Mouse (Mus musculus) CH12.LX (cell line): ENCODE measurements around the gene Znrf3. TPM values are rescaled to one million over a fixed set of nuclear protein-coding genes. Genes with fewer than 3 reads are reported as not detected.

Experiments used
- DNase-seq: peaks from one replicate; pipeline ENCODE4 v3.0.0-alpha.2; 2013; ENCODE audit errors: extremely low read depth
- H3K27ac ChIP-seq: 2 replicates; pipeline ENCODE4 v1.5.1; 2012; ENCODE audit warnings: low read depth, mild to moderate bottlenecking, control low read depth, moderate library complexity; ENCODE audit not compliant: insufficient read depth
- H3K27me3 ChIP-seq: replicated peaks from 2 replicates; pipeline ENCODE3; 2012; ENCODE audit warnings: inconsistent platforms
- H3K36me3 ChIP-seq, 2 experiments: replicated peaks in 1 of 2; 2 replicates each; pipeline versions ENCODE3 to v1.6.1; 2012; ENCODE audit warnings: inconsistent platforms in 1 of 2, low read length in 1 of 2, mild to moderate bottlenecking in 1 of 2, mixed read lengths in 1 of 2, moderate library complexity in 1 of 2; ENCODE audit not compliant: control insufficient read depth in 1 of 2, insufficient read depth in 1 of 2
- H3K4me1 ChIP-seq, 2 experiments: 2 replicates each; pipeline ENCODE4 v1.6.1; 2012; ENCODE audit warnings: inconsistent platforms in 1 of 2, moderate library complexity in 1 of 2; ENCODE audit not compliant: insufficient read depth in 2 of 2, control insufficient read depth in 1 of 2
- H3K4me2 ChIP-seq: 2 replicates; pipeline ENCODE4 v1.6.1; 2012; ENCODE audit warnings: low read depth, mild to moderate bottlenecking, control low read depth; ENCODE audit not compliant: poor library complexity, insufficient read depth, severe bottlenecking
- H3K4me3 ChIP-seq, 3 experiments: fragments of 150-350 bp in 1 of 3; sonication (generic) in 1 of 3; replicated peaks in 1 of 3; 2 replicates each; pipeline versions ENCODE3 to v1.5.1; 2011 to 2012; ENCODE audit warnings: low read depth in 2 of 3, low read length in 2 of 3, mild to moderate bottlenecking in 2 of 3, moderate library complexity in 2 of 3, control low read depth in 1 of 3, improper control_type of control experiment in 1 of 3, inconsistent platforms in 1 of 3, mixed read lengths in 1 of 3; ENCODE audit not compliant: poor library complexity in 1 of 3
- H3K79me2 ChIP-seq: replicated peaks from 2 replicates; pipeline ENCODE4 v1.6.1; 2012; ENCODE audit warnings: mild to moderate bottlenecking, moderate library complexity; ENCODE audit not compliant: control insufficient read depth, poor library complexity, insufficient read depth, severe bottlenecking; ENCODE audit errors: extremely low read depth
- H3K9ac ChIP-seq: 2 replicates; pipeline ENCODE4 v1.6.1; 2012; ENCODE audit warnings: low read depth, mild to moderate bottlenecking, control low read depth, moderate library complexity; ENCODE audit not compliant: insufficient read depth
- H3K9me3 ChIP-seq: replicated peaks from 2 replicates; pipeline ENCODE3; 2012; ENCODE audit warnings: low read length, inconsistent platforms, mixed read lengths
- BHLHE40 ChIP-seq: IDR thresholded peaks from 2 replicates; pipeline ENCODE4 v1.6.1; 2011; ENCODE audit warnings: mild to moderate bottlenecking, low read depth, low read length, improper control_type of control experiment
- CHD1 ChIP-seq: IDR thresholded peaks from 2 replicates; pipeline ENCODE4 v1.6.1; 2012; ENCODE audit warnings: low read depth, low read length, improper control_type of control experiment, inconsistent platforms
- CTCF ChIP-seq, 2 experiments: IDR thresholded peaks in 1 of 2; conservative IDR thresholded peaks in 1 of 2; 2 replicates each; pipeline ENCODE4 v1.5.1; 2011 to 2012; ENCODE audit warnings: low read depth in 2 of 2, low read length in 2 of 2, improper control_type of control experiment in 1 of 2, inconsistent platforms in 1 of 2, mild to moderate bottlenecking in 1 of 2, moderate library complexity in 1 of 2
- ELF1 ChIP-seq: IDR thresholded peaks from 2 replicates; pipeline ENCODE4 v1.6.1; 2014; ENCODE audit warnings: low read depth, mild to moderate bottlenecking, inconsistent platforms, low read length, improper control_type of control experiment
- EP300 ChIP-seq: IDR thresholded peaks from 2 replicates; pipeline ENCODE4 v1.6.1; 2011; ENCODE audit warnings: low read length, improper control_type of control experiment
- ETS1 ChIP-seq: conservative IDR thresholded peaks from 2 replicates; pipeline ENCODE4 v1.6.1; 2012; ENCODE audit warnings: low read depth, mild to moderate bottlenecking, inconsistent platforms, low read length, improper control_type of control experiment, moderate library complexity
- GABPA ChIP-seq: IDR thresholded peaks from 2 replicates; pipeline ENCODE4 v1.6.1; 2012; ENCODE audit warnings: low read depth, low read length, improper control_type of control experiment, inconsistent platforms; ENCODE audit not compliant: insufficient replicate concordance
- JUND ChIP-seq: conservative IDR thresholded peaks from 2 replicates; pipeline ENCODE4 v1.6.1; 2011; ENCODE audit warnings: low read depth, low read length, improper control_type of control experiment
- MAZ ChIP-seq: IDR thresholded peaks from 2 replicates; pipeline ENCODE4 v1.6.1; 2012; ENCODE audit warnings: low read depth, mild to moderate bottlenecking, inconsistent platforms, low read length, improper control_type of control experiment, moderate library complexity
- NELFE ChIP-seq: IDR thresholded peaks from 2 replicates; pipeline ENCODE4 v1.6.1; 2011; ENCODE audit warnings: low read depth, low read length, improper control_type of control experiment
- NRF1 ChIP-seq: IDR thresholded peaks from 2 replicates; pipeline ENCODE4 v1.6.1; 2014; ENCODE audit warnings: low read depth, mild to moderate bottlenecking, inconsistent platforms, low read length, improper control_type of control experiment, moderate library complexity
- POLR2A ChIP-seq: IDR thresholded peaks from 2 replicates; pipeline ENCODE4 v1.6.1; 2011; ENCODE audit warnings: low read depth, mild to moderate bottlenecking, improper control_type of control experiment, low read length
- RCOR1 ChIP-seq: conservative IDR thresholded peaks from 2 replicates; pipeline ENCODE4 v1.6.1; 2012; ENCODE audit warnings: low read depth, mild to moderate bottlenecking, inconsistent platforms, low read length, improper control_type of control experiment
- SIN3A ChIP-seq: IDR thresholded peaks from 2 replicates; pipeline ENCODE4 v1.6.1; 2012; ENCODE audit warnings: low read length, improper control_type of control experiment, inconsistent platforms
- TCF12 ChIP-seq: IDR thresholded peaks from 2 replicates; pipeline ENCODE4 v1.6.1; 2014; ENCODE audit warnings: low read depth, mild to moderate bottlenecking, inconsistent platforms, low read length, improper control_type of control experiment
- USF1 ChIP-seq: IDR thresholded peaks from 2 replicates; pipeline ENCODE4 v1.6.1; 2014; ENCODE audit warnings: low read depth, mild to moderate bottlenecking, inconsistent platforms, low read length, improper control_type of control experiment
- dilution Hi-C: fragments of 300-500 bp; cut with MboI; formaldehyde crosslinking; loops from 2 replicates; pipeline ENCODE4 v1.14.3; 2020; ENCODE audit warnings: low sequenced_read_pairs; ENCODE audit not compliant: extremely low pct_unique_long_range_greater_than_20kb, extremely low pct_ligation_motif_present
- in situ Hi-C: fragments of 300-500 bp; cut with MboI; formaldehyde crosslinking; loops from 3 replicates; pipeline ENCODE4 v1.14.3; 2019; ENCODE audit warnings: low sequenced_read_pairs, low pct_ligation_motif_present, low pct_unique_long_range_greater_than_20kb, mixed read lengths
- polyA plus RNA-seq: library from polyadenylated mRNA; unstranded; fragments of >175 nt; gene quantifications from 2 replicates; pipeline ENCODE4 v1.2.1, GENCODE M21; 2012; ENCODE audit warnings: low read depth; ENCODE audit not compliant: insufficient read length
- total RNA-seq, 2 experiments: library from RNA; depleted of rRNA; stranded (reverse); fragments of 300-350 nt in 1 of 2; fragments of >200 nt in 1 of 2; gene quantifications; 2 replicates each; pipeline ENCODE4 v1.2.3; 2012 to 2014

Gene Znrf3
- total and polyA plus RNA-seq, 3 experiments, result 1.1 to 2.7 (median 1.3) TPM

GRCm38 (mm10) chr11:5404180-5404579 lies 40.5 kb downstream of the Znrf3 start:
- dilution Hi-C loops, result no loop called here
- Histone ChIP-seq H3K4me3 (no peak overlapping the region), H3K36me3 (no peaks in the 10 kb centered on the region), H3K9me3 (no peaks in the 10 kb centered on the region), H3K27ac (no peak overlapping the region), H3K4me1 (peaks cover 2 to 38% of the 10 kb centered on the region in 2 experiments; a peak in 2 of 4 replicates), H3K4me2 (no peak overlapping the region), H3K9ac (no peak overlapping the region), H3K79me2 (no peaks in the 10 kb centered on the region), H3K27me3 (no peaks in the 10 kb centered on the region)
- in situ Hi-C loops, result no loop called here
- no peak for DNase-seq
- TF ChIP-seq RCOR1 (no peak), CHD1 (no peak), USF1 (no peak), BHLHE40 (no peak), GABPA (no peak), CTCF (conservative IDR thresholded peaks at IDR 0.05 in 1 of 2, IDR thresholded peaks at IDR 0.05 in 1 of 2; ENCODE audit: low read depth in 2 of 2, low read length in 2 of 2) (no peak), NRF1 (no peak), NELFE (no peak), ETS1 (no peak), SIN3A (no peak)

- H3K27me3 ChIP-seq, result no peaks in the 10 kb centered on the region
- no peaks in the 10 kb centered on the region for H3K36me3 ChIP-seq
- no peak overlapping the region for H3K4me3 ChIP-seq
- H3K9ac ChIP-seq, result no peak overlapping the region
- H3K79me2 ChIP-seq, result no peaks in the 10 kb centered on the region
- peaks cover 2 to 49% of the 10 kb centered on the region in 2 experiments; a peak in 2 of 4 replicates for H3K4me1 ChIP-seq
- DNase-seq, result no peak
- dilution Hi-C loops (no loop called here), in situ Hi-C loops (no loop called here)
- H3K27ac ChIP-seq, result no peak overlapping the region
- no peaks in the 10 kb centered on the region for H3K9me3 ChIP-seq
- TF ChIP-seq POLR2A (no peak), TCF12 (no peak), MAZ (no peak), ELF1 (no peak), EP300 (0 out of 2 replicates have a peak, but pooled peaks have one; percentile 18), JUND (no peak), SIN3A (no peak)
- no peak overlapping the region for H3K4me2 ChIP-seq
Observed at GRCm38 (mm10) chr11:5402127-5402733, 42.4 kb downstream of the Znrf3 start.
